In the genomic region with DNA sequence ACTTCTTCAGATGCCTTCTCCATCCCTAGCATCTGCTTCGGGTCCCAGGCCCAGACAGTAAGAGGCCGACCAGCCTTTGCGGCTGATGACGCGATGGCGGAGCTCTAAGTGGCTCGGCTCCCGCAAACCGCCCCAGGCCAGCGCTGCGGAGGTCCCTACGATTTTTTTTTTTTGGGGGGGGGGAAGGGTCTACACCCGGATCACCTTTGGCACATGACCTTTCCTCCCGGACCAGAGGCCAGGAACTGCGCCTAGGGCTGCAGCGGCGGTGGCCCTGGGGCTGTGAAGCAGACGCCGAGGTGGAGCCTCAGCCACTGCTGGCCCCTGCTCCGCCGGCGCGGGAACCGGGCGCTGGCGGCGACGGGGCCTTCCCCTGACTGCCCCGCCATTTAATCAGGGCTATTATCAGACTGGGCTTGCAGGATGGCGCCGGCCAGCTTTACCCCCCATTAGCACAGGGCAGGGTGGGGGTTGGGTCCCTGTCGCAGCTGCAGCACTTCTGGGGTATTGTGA, we compare ENCODE assay signal across 8 mouse cellular contexts. TPM values are rescaled to one million over a fixed set of nuclear protein-coding genes. Genes with fewer than 3 reads are reported as not detected.
A peak's percentile ranks its signal among the peaks of the same experiment; 100 is the strongest.
DNase-seq lines count a peak whose midpoint lies in the region; ATAC-seq and TF ChIP-seq lines count a peak whose summit lies in the region.

No protein-coding gene starts in this region.

- no peaks in the 10 kb centered on the region for H3K9me3 ChIP-seq in lung, embryonic 16.5 days (ENCODE audit: control insufficient read depth, low read length)
- H3K9me3 ChIP-seq in forebrain, embryonic 16.5 days (ENCODE audit: control insufficient read depth, low read length): no peaks in the 10 kb centered on the region
- no peaks in the 10 kb centered on the region for H3K9me3 ChIP-seq in limb, embryonic 14.5 days (ENCODE audit: control insufficient read depth, low read length)
- H3K9me3 ChIP-seq in stomach, embryonic 15.5 days: no peaks in the 10 kb centered on the region

- peaks cover 63% of the 10 kb centered on the region for H3K27me3 ChIP-seq in lung, embryonic 16.5 days (ENCODE audit: control insufficient read depth, insufficient read depth, low read depth, low read length)
- peaks cover 53% of the 10 kb centered on the region for H3K27me3 ChIP-seq in forebrain, embryonic 16.5 days (replicated peaks; ENCODE audit: control insufficient read depth, insufficient read depth, low read length)
- H3K27me3 ChIP-seq in limb, embryonic 14.5 days (ENCODE audit: control insufficient read depth, insufficient read depth, low read length): peaks cover 67% of the 10 kb centered on the region
- H3K27me3 ChIP-seq in stomach, embryonic 15.5 days (replicated peaks): peaks cover 66% of the 10 kb centered on the region

- TF ChIP-seq POLR2A in limb, embryonic 14.5 days (IDR thresholded peaks at IDR 0.05; ENCODE audit: borderline replicate concordance, extremely low read depth, insufficient read depth, insufficient read length): no peak

- H3K27ac ChIP-seq in lung, embryonic 16.5 days (ENCODE audit: low read length): no peak overlapping the region
- H3K27ac ChIP-seq in forebrain, embryonic 16.5 days (ENCODE audit: low read length): no peak overlapping the region
- no peak overlapping the region for H3K27ac ChIP-seq in limb, embryonic 14.5 days (replicated peaks; ENCODE audit: low read depth, low read length)
- H3K27ac ChIP-seq in stomach, embryonic 15.5 days: no peak overlapping the region

- DNase-seq in lung, postnatal 25 days (ENCODE audit: low spot score): no peak
- DNase-seq in limb, embryonic 14.5 days (ENCODE audit: low spot score): no peak
- DNase-seq in spleen, postnatal 4 days (ENCODE audit: low spot score in 2 of 2): no peak
- no peak for DNase-seq in gastrocnemius, adult 8-10 months (ENCODE audit: low spot score in 2 of 2)

- H3K4me1 ChIP-seq in lung, embryonic 16.5 days (replicated peaks; ENCODE audit: control insufficient read depth, insufficient read depth, low read length): peaks cover 6% of the 10 kb centered on the region; the same call in 1 of the 2 replicates
- peaks cover 14% of the 10 kb centered on the region for H3K4me1 ChIP-seq in forebrain, embryonic 16.5 days (replicated peaks; ENCODE audit: control insufficient read depth, insufficient read depth, low read length)
- peaks cover 6% of the 10 kb centered on the region for H3K4me1 ChIP-seq in limb, embryonic 14.5 days (ENCODE audit: control insufficient read depth, insufficient read depth, low read length)
- peaks cover 14% of the 10 kb centered on the region for H3K4me1 ChIP-seq in stomach, embryonic 15.5 days

- peak; percentile 61; the same call in 1 of the 2 replicates for ATAC-seq in lung, embryonic 16.5 days (ENCODE audit: low read depth)
- ATAC-seq in forebrain, embryonic 16.5 days: peak; percentile 71
- ATAC-seq in limb, embryonic 14.5 days (ENCODE audit: low FRiP score, low read depth): 0 out of 2 replicates have a peak, but pooled peaks have one; percentile 14
- peak; percentile 68; the same call in 1 of the 2 replicates for ATAC-seq in stomach, embryonic 15.5 days (ENCODE audit: insufficient read depth, low FRiP score, low read depth)
- no peak for ATAC-seq in monocyte, adult 5-6 weeks (replicated peaks; ENCODE audit: insufficient number of reproducible peaks, low FRiP score, low TSS enrichment, poor library complexity, severe bottlenecking)

- peak overlapping the region; percentile 44 for H3K4me3 ChIP-seq in lung, embryonic 16.5 days (ENCODE audit: low read length)
- H3K4me3 ChIP-seq in forebrain, embryonic 16.5 days (replicated peaks; ENCODE audit: low read length): peak overlapping the region; percentile 32
- peak overlapping the region; percentile 31 for H3K4me3 ChIP-seq in limb, embryonic 14.5 days (replicated peaks; ENCODE audit: low read length)
- peak overlapping the region; percentile 33 for H3K4me3 ChIP-seq in stomach, embryonic 15.5 days (replicated peaks)

- peak overlapping the region; percentile 70 for H3K4me2 ChIP-seq in lung, embryonic 16.5 days (ENCODE audit: low read depth, low read length)
- H3K4me2 ChIP-seq in forebrain, embryonic 16.5 days (ENCODE audit: low read length): peak overlapping the region; percentile 55
- peak overlapping the region; percentile 55 for H3K4me2 ChIP-seq in limb, embryonic 14.5 days (replicated peaks; ENCODE audit: low read depth, low read length, severe bottlenecking)
- H3K4me2 ChIP-seq in stomach, embryonic 15.5 days: peak overlapping the region; percentile 66

- H3K36me3 ChIP-seq in lung, embryonic 16.5 days (ENCODE audit: control insufficient read depth, insufficient read depth, low read length): no peaks in the 10 kb centered on the region
- H3K36me3 ChIP-seq in forebrain, embryonic 16.5 days (ENCODE audit: control insufficient read depth, insufficient read depth): no peaks in the 10 kb centered on the region
- H3K36me3 ChIP-seq in limb, embryonic 14.5 days (ENCODE audit: control insufficient read depth, insufficient read depth, low read length): no peaks in the 10 kb centered on the region
- no peaks in the 10 kb centered on the region for H3K36me3 ChIP-seq in stomach, embryonic 15.5 days

- H3K9ac ChIP-seq in lung, embryonic 16.5 days (ENCODE audit: low read length): peak overlapping the region; percentile 19; the same call in 1 of the 2 replicates
- no peak overlapping the region for H3K9ac ChIP-seq in forebrain, embryonic 16.5 days (replicated peaks; ENCODE audit: low read depth, low read length)
- H3K9ac ChIP-seq in limb, embryonic 14.5 days (ENCODE audit: low read depth, low read length, severe bottlenecking): peak overlapping the region; percentile 16; the same call in 1 of the 2 replicates
- H3K9ac ChIP-seq in stomach, embryonic 15.5 days: no peak overlapping the region

- under 1% methylated on average over 27 of the region's 32 CpGs for WGBS in lung, embryonic 16.5 days
- under 1% methylated on average over 32 of the region's 32 CpGs for WGBS in forebrain, embryonic 16.5 days
- under 1% methylated on average over 32 of the region's 32 CpGs for WGBS in limb, embryonic 14.5 days
- under 1% methylated on average over 32 of the region's 32 CpGs for WGBS in stomach, embryonic 15.5 days

RNA-seq across cellular contexts. Expression of gene Tbx20, which starts 6.9 kb away (rescaled TPM):
- polyA plus RNA-seq in lung, embryonic 16.5 days (2015; fragmentation: Nextera tagmentation; extraction: Ambion mirVana): 2.3 and 4.5 TPM in 2 replicates
- polyA plus RNA-seq in forebrain, embryonic 16.5 days (2015; fragmentation: Nextera tagmentation; extraction: Ambion mirVana): not detected in 2 replicates
- 0.03 and 0.24 TPM in 2 replicates for polyA plus RNA-seq in limb, embryonic 14.5 days (2012; rRNA removed)
- polyA plus RNA-seq in limb, embryonic 14.5 days (2014; fragmentation: Nextera tagmentation; extraction: Ambion mirVana): 0.03 TPM in 1 of 2 replicates, not detected in the other
- 0.15 and 0.32 TPM in 2 replicates for polyA plus RNA-seq in stomach, embryonic 15.5 days (2015; fragmentation: Nextera tagmentation; extraction: Ambion mirVana)
- total RNA-seq in monocyte, adult 5-6 weeks (2017): 0.11 TPM in 1 of 3 replicates, not detected in the others
- not detected for total RNA-seq in gastrocnemius, adult 8-10 months (2022)

Comparison
In these comparisons a context has a peak if more than half of its experiments do, and no peak if none do; other contexts are left out.
1. H3K9ac ChIP-seq: peak in lung, embryonic 16.5 days (single experiment) and limb, embryonic 14.5 days (single experiment); none in forebrain, embryonic 16.5 days (single experiment) and stomach, embryonic 15.5 days (single experiment).
2. Peak in every context shown above with its lines, with median percentiles within 50 percentile points of each other: H3K4me2 ChIP-seq and H3K4me3 ChIP-seq.